Mouse (Mus musculus): ENCODE data around the gene Angptl2.

DNA sequence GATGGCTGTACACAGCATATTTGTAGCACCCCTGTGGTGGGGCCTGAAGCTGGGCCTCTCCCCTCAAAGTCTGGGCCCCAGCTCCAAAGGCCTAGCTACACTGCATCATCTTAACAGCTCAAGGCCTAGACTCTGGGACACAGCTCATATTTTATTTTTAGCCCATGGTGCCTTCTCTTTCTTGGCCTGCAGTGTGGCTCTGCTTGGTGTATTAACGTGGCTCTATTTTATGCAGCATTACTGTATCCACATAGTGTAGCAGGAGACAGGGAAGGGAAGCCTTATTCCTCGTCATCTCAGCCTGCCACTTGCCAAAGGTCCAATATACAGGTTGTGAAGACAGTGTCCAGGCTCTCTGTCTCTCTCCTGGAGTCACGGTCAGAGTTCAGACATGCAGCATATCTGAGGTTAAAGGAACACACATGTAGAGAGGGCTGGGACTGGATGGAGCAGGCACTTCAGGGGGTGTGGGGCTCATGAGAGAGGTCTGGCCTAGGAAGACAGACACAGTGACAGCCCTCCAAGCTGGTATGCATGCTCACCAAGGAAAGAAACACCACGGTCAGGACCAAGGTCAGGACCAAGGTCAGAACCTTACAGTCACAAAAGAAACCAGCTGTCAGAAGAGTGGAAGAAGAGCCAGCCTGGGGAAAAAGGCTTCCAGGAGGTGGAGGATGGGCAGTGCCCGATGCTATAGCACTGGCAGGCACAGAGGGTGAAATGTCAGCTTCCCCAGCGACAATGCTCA is 52.7 kb downstream of the Angptl2 start:
- no peak for TF ChIP-seq POLR2A (IDR thresholded peaks at IDR 0.05; ENCODE audit: borderline replicate concordance, extremely low read depth, insufficient read depth, insufficient read length, poor library complexity, severe bottlenecking)
- no peak for TF ChIP-seq CTCF (IDR thresholded peaks at IDR 0.05; ENCODE audit: borderline replicate concordance, extremely low read depth, insufficient read depth, insufficient read length)
